Mouse (Mus musculus) myocyte (in vitro differentiated cells): Measurements from ENCODE around the gene Srp14. TPM values are rescaled to one million over a fixed set of nuclear protein-coding genes. Genes with fewer than 3 reads are reported as not detected.

Experiments
- H3K27me3 ChIP-seq: one replicate; pipeline ENCODE4 v1.6.1; 2011; ENCODE audit not compliant: control insufficient read depth, insufficient read depth, insufficient read length
- H3K36me3 ChIP-seq: one replicate; pipeline ENCODE4 v1.6.1; 2011; ENCODE audit not compliant: control insufficient read depth, insufficient read depth
- H3K4me2 ChIP-seq: one replicate; pipeline ENCODE4 v1.6.1; 2011; ENCODE audit warnings: low read depth, control low read depth
- H3K4me3 ChIP-seq: one replicate; pipeline ENCODE4 v1.5.1; 2011; ENCODE audit warnings: mild to moderate bottlenecking, control low read depth, moderate library complexity
- H3K79me2 ChIP-seq: one replicate; pipeline ENCODE4 v1.6.1; 2011; ENCODE audit not compliant: control insufficient read depth, insufficient read depth
- H3ac ChIP-seq: one replicate; pipeline ENCODE4 v1.6.1; 2011; ENCODE audit not compliant: control insufficient read depth, insufficient read length
- CEBPB ChIP-seq: IDR thresholded peaks from 2 replicates; pipeline ENCODE4 v1.6.1; 2011; ENCODE audit warnings: mild to moderate bottlenecking, moderate library complexity; ENCODE audit not compliant: poor library complexity, insufficient read depth, severe bottlenecking
- E2F4 ChIP-seq: IDR thresholded peaks from one replicate; pipeline ENCODE4 v1.6.1; 2011; ENCODE audit warnings: mild to moderate bottlenecking, control low read depth, moderate library complexity; ENCODE audit not compliant: insufficient read depth
- MAX ChIP-seq: IDR thresholded peaks from one replicate; pipeline ENCODE4 v1.6.1; 2011; ENCODE audit warnings: low read depth, mild to moderate bottlenecking, control low read depth
- MYOD1 ChIP-seq, 3 experiments: IDR thresholded peaks; one replicate each; pipeline ENCODE4 v1.6.1; 2011; ENCODE audit warnings: control low read depth in 2 of 3, low read depth in 2 of 3, mild to moderate bottlenecking in 2 of 3, moderate library complexity in 1 of 3; ENCODE audit not compliant: insufficient read length in 2 of 3, control insufficient read depth in 1 of 3
- MYOG ChIP-seq, 3 experiments: IDR thresholded peaks; one replicate each; pipeline ENCODE4 v1.6.1; 2011; ENCODE audit warnings: control low read depth in 2 of 3, low read depth in 2 of 3, mild to moderate bottlenecking in 2 of 3; ENCODE audit not compliant: insufficient read length in 2 of 3, control insufficient read depth in 1 of 3, insufficient read depth in 1 of 3
- POLR2A ChIP-seq: IDR thresholded peaks from one replicate; pipeline ENCODE4 v1.6.1; 2011; ENCODE audit warnings: low read depth, mild to moderate bottlenecking, control low read depth, moderate library complexity; ENCODE audit not compliant: insufficient read length
- POLR2AphosphoS2 ChIP-seq: IDR thresholded peaks from one replicate; pipeline ENCODE4 v1.6.1; 2011; ENCODE audit warnings: low read depth, control low read depth; ENCODE audit not compliant: insufficient read length
- REST ChIP-seq: IDR thresholded peaks from one replicate; pipeline ENCODE4 v1.6.1; 2011; ENCODE audit warnings: mild to moderate bottlenecking, control low read depth, moderate library complexity; ENCODE audit not compliant: insufficient read depth, insufficient read length
- SRF ChIP-seq: IDR thresholded peaks from one replicate; pipeline ENCODE4 v1.6.1; 2011; ENCODE audit warnings: low read depth; ENCODE audit not compliant: control insufficient read depth, insufficient read length
- TCF12 ChIP-seq: IDR thresholded peaks from one replicate; pipeline ENCODE4 v1.6.1; 2011; ENCODE audit warnings: mild to moderate bottlenecking, control low read depth; ENCODE audit not compliant: poor library complexity, insufficient read depth, severe bottlenecking
- TCF3 ChIP-seq: IDR thresholded peaks from one replicate; pipeline ENCODE4 v1.6.1; 2011; ENCODE audit warnings: low read depth, control low read depth; ENCODE audit not compliant: insufficient read length
- USF1 ChIP-seq: IDR thresholded peaks from one replicate; pipeline ENCODE4 v1.6.1; 2011; ENCODE audit warnings: low read depth, mild to moderate bottlenecking, control low read depth, moderate library complexity
- polyA plus RNA-seq: library from polyadenylated mRNA; unstranded; fragments of >200 nt; fragmentation: generic; extraction: Trizol; gene quantifications from one replicate; pipeline ENCODE4 v1.2.1, GENCODE M21; 2012; ENCODE audit warnings: missing spikeins

The Srp14 gene
- polyA plus RNA-seq, 1 experiment = 311 TPM

DNA sequence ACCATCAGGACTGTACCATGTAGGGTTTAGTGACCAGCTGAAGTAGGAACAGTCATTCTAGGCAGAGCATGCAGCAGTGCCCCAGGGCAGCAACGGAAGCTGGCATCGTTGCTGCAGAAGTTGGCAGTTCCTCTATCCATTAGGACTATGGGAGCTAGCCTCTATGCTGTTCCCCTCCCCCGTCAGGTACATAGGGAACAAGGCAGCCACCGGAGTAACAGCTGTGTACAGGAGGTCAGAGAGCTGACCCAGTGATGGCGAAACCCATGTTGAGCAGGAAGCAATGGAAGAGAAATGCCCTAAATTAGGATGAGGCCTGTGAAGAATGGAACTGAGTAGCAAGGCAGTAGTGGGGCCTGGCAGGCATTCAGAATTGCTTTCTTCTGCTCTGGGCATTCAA is 37.3 kb downstream of the Srp14 start:
- peaks cover 5% of the 10 kb centered on the region for H3K36me3 ChIP-seq

DNA sequence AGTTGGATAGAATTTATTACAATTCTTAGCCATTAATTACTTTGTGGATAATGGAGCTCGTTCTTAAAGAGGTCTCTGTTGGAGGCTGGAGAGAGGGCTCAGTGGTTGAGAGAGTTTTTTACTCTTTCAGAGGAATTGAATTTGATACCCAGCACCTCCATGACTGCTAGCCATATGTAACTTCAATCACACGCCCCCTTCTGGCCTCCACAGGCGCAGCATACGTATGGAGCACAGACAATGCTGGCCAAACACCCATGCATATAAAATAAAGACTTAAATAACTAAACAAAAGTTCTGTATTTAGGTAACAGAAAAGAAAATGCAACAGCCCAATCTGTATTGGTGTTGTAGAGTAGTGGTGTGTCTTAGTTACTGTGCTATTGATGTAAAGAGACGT is 47.9 kb downstream of the Srp14 start:
- TF ChIP-seq E2F4 (no peak), MYOG (IDR thresholded peaks at IDR 0.05; ENCODE audit: control insufficient read depth in 1 of 3, insufficient read depth in 1 of 3, insufficient read length in 2 of 3, low read depth in 2 of 3) (no peak), CEBPB (no peak), SRF (no peak)
- no peak overlapping the region for H3K4me2 ChIP-seq
- no peak overlapping the region for H3ac ChIP-seq
- H3K36me3 ChIP-seq = peaks cover 17% of the 10 kb centered on the region
- H3K27me3 ChIP-seq = no peaks in the 10 kb centered on the region
- H3K4me3 ChIP-seq = no peak overlapping the region
- no peaks in the 10 kb centered on the region for H3K79me2 ChIP-seq

More for the DNA sequence above, 37.3 kb downstream of the Srp14 start:
- H3K4me3 ChIP-seq = no peak overlapping the region
- no peak overlapping the region for H3K4me2 ChIP-seq
- no peak for TF ChIP-seq POLR2A
- no peak for TF ChIP-seq CEBPB
- TF ChIP-seq E2F4 = no peak
- no peak for TF ChIP-seq TCF12
- TF ChIP-seq USF1 = no peak
- no peak for TF ChIP-seq MYOD1 (IDR thresholded peaks at IDR 0.05; ENCODE audit: control insufficient read depth in 1 of 3, insufficient read length in 2 of 3, low read depth in 2 of 3)
- TF ChIP-seq REST = no peak
- H3K79me2 ChIP-seq = no peaks in the 10 kb centered on the region
- H3ac ChIP-seq = no peak overlapping the region
- no peaks in the 10 kb centered on the region for H3K27me3 ChIP-seq

DNA sequence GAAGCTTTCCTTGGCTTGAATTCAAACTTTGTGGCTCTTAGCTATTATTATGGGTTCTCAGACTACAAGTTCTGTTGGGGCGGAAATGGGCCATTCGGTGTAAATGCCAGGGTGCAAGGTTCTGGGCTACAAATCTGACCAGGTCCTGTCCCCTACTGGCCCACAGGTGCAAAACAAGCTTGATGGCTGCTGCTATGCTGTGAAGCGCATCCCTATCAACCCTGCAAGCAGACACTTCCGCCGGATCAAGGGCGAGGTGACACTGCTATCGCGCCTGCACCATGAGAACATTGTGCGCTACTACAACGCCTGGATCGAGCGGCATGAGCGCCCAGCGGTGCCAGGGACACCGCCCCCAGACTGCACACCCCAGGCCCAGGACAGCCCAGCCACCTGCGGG is 48.9 kb downstream of the Srp14 start:
- H3K4me3 ChIP-seq = no peak overlapping the region
- no peak overlapping the region for H3ac ChIP-seq
- TF ChIP-seq TCF12 (no peak), MYOD1 (IDR thresholded peaks at IDR 0.05; ENCODE audit: control insufficient read depth in 1 of 3, insufficient read length in 2 of 3, low read depth in 2 of 3) (no peak), USF1 (no peak)
- no peaks in the 10 kb centered on the region for H3K27me3 ChIP-seq
- H3K79me2 ChIP-seq = no peaks in the 10 kb centered on the region
- peaks cover 17% of the 10 kb centered on the region for H3K36me3 ChIP-seq
- H3K4me2 ChIP-seq = no peak overlapping the region

DNA sequence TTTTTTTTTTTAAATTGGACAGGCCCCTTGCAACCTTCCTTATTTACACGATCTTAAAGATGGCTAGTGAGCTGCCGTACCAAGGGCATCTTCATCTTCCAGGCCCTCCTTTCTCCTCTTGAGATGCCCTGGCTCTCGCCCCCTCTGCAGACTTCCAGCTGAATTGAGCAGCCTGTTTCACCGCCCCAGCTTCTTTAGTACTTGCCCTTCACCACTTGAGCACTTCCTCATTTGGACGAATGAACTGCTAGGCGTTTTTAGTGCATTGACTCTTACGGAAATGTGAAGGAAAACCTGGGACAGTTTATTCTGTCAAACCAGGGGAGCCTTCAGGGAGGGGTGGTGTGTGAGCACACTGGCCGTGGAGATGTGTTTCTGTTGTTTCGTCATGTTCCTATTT is 50.2 kb downstream of the Srp14 start:
- Histone ChIP-seq H3K79me2 (no peaks in the 10 kb centered on the region), H3K4me3 (no peak overlapping the region), H3K27me3 (no peaks in the 10 kb centered on the region), H3K36me3 (peaks cover 17% of the 10 kb centered on the region), H3ac (no peak overlapping the region), H3K4me2 (no peak overlapping the region)
- no peak for TF ChIP-seq TCF12
- no peak for TF ChIP-seq CEBPB
- no peak for TF ChIP-seq MYOD1 (IDR thresholded peaks at IDR 0.05; ENCODE audit: control insufficient read depth in 1 of 3, insufficient read length in 2 of 3, low read depth in 2 of 3)
- TF ChIP-seq SRF = no peak
- no peak for TF ChIP-seq USF1
- no peak for TF ChIP-seq MYOG (IDR thresholded peaks at IDR 0.05; ENCODE audit: control insufficient read depth in 1 of 3, insufficient read depth in 1 of 3, insufficient read length in 2 of 3, low read depth in 2 of 3)

DNA sequence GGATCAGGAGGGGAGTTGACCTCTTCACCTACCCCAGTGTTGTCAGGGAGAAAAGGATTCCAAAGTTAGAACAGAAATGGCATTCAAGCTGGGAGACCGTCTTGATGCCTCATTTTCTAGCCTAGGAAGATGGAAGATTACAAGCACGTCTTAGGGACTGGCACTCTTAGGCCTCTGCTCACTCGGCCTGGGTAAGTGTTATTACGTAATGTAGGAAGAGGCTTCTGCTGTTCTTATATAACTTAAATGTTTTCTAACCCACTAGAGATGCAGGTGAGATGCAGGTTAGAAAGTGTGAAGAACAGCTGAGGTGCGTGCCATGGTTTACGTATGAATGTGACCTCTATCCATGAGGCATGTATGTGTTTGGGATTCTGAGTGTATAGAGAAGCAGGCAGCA is 51.2 kb downstream of the Srp14 start:
- no peak for TF ChIP-seq CEBPB
- no peak for TF ChIP-seq TCF3
- no peak for TF ChIP-seq MYOD1 (IDR thresholded peaks at IDR 0.05; ENCODE audit: control insufficient read depth in 1 of 3, insufficient read length in 2 of 3, low read depth in 2 of 3)
- no peak for TF ChIP-seq TCF12
- TF ChIP-seq SRF = no peak
- TF ChIP-seq REST = no peak
- no peak for TF ChIP-seq USF1
- TF ChIP-seq POLR2A = no peak
- TF ChIP-seq MYOG (IDR thresholded peaks at IDR 0.05; ENCODE audit: control insufficient read depth in 1 of 3, insufficient read depth in 1 of 3, insufficient read length in 2 of 3, low read depth in 2 of 3) = no peak
- no peak for TF ChIP-seq E2F4
- TF ChIP-seq POLR2AphosphoS2 = no peak
- no peak for TF ChIP-seq MAX
- Histone ChIP-seq H3K4me2 (no peak overlapping the region), H3K4me3 (no peak overlapping the region), H3K36me3 (peaks cover 17% of the 10 kb centered on the region), H3ac (no peak overlapping the region), H3K79me2 (no peaks in the 10 kb centered on the region), H3K27me3 (no peaks in the 10 kb centered on the region)

Other genes starting within 250 kb of the Srp14 start
- 0.14 TPM for gene Fsip1, start 222.7 kb downstream of the Srp14 start, polyA plus RNA-seq
- 1.5 TPM for gene Gpr176, start 106.3 kb downstream of the Srp14 start, polyA plus RNA-seq
- gene Eif2ak4, start 91.1 kb downstream of the Srp14 start, polyA plus RNA-seq = 4.7 TPM
- gene Bmf, start 70.0 kb upstream of the Srp14 start, polyA plus RNA-seq = 4.8 TPM
- gene Bub1b, start 118.5 kb upstream of the Srp14 start, polyA plus RNA-seq = 25.6 TPM
- 0.06 TPM for gene Pak6, start 183.6 kb upstream of the Srp14 start, polyA plus RNA-seq
- gene Ankrd63, start 224.3 kb upstream of the Srp14 start, polyA plus RNA-seq = 0.01 TPM
- gene Plcb2, start 248.7 kb upstream of the Srp14 start, polyA plus RNA-seq = not detected